Mouse (Mus musculus): Measurements from ENCODE around the gene Trip11. TPM values are rescaled to one million over a fixed set of nuclear protein-coding genes. Genes with fewer than 3 reads are reported as not detected.

Gene Trip11
- polyA plus RNA-seq, 2 experiments, result 2.2 to 6.1 TPM

DNA sequence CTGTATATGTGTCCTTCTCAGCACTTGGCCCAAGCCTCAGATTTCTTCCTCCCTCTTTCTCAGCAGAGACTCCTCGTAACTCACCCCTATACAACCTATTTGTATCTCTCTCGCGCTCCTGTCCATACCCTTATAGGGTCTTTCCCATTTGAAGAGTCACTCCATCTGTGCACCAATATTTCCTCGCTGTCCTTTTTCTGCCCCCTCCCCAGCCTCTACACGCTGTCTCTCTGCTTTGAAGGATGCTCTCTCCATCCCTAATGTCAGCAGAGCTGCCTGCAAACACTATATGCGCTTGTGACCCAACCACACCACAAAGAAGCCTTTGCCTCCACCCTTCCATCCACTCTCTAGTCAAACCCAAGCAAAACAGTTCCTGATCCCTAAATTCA lies 80.0 kb downstream of the Trip11 start:
- WGBS (ENCODE audit: insufficient replicate concordance), result 80% methylated on average over 6 of the region's 6 CpGs
- H3K4me2 ChIP-seq (ENCODE audit: low read depth), result no peak overlapping the region
- H3K27ac ChIP-seq, result no peak overlapping the region
- ATAC-seq (ENCODE audit: insufficient read depth), result no peak
- H3K4me3 ChIP-seq (ENCODE audit: insufficient read depth in 1 of 2, low read depth in 2 of 2, low read length in 2 of 2), result no peak overlapping the region
- no peaks in the 10 kb centered on the region for H3K4me1 ChIP-seq (replicated peaks; ENCODE audit: control insufficient read depth in 2 of 2, insufficient read depth in 2 of 2, low read length in 1 of 2)
- no peak overlapping the region for H3K9ac ChIP-seq (replicated peaks)
- no peaks in the 10 kb centered on the region for H3K27me3 ChIP-seq (ENCODE audit: control insufficient read depth, insufficient read depth, low read length)
- H3K9me3 ChIP-seq (ENCODE audit: control insufficient read depth, low read length), result no peaks in the 10 kb centered on the region
- TF ChIP-seq CTCF (IDR thresholded peaks at IDR 0.05; ENCODE audit: low read depth) (no peak), EP300 (IDR thresholded peaks at IDR 0.05; ENCODE audit: low read depth) (no peak)
- H3K36me3 ChIP-seq (replicated peaks; ENCODE audit: control insufficient read depth, insufficient read depth, low read depth), result peaks cover 1% of the 10 kb centered on the region
- DNase-seq (ENCODE audit: low read depth in 3 of 3, low spot score in 3 of 3), result no peak

DNA sequence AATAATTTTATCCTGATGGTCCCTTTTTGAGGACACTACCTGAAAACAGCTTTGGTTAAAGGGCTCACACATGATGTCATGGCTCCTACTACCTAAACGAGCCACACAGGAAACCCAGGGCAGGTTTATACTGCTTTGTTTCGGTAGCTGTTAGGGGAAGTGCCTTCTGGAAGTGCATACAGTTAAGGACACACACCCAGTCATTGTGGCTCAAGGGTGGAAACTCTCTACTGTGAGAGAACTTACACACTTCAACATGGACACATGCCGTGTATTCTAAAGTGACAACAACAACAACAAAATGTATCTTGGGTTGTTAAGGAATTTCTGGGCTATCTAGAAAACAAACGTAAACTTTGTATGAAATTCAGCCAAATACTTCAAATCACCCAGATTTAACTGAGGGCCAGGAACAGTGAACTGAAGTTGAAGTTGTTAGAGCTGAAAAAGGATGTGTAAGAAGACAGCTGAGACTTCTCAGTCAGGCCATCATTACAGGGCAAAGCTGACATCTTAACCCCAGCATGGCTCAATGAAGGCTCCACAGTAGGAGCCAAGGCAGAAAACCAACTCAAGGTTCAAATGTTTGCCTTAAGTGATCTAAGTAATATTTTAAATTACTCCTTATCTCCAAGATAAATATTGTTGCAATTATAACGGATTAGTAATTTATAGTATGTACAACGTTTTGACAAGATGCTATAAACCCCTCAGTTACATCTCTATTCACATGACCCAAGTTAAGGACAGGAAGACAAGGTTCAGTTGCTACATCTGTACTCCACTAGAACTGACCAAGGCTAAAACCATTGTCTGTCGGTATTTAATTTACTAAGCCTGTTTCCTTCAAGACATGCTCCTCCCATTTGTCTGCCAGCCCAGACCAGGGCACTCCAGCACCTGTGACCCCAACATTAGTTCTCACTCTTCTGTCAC lies 80.6 kb downstream of the Trip11 start:
- no peak overlapping the region for H3K27ac ChIP-seq
- H3K9me3 ChIP-seq (ENCODE audit: control insufficient read depth, low read length), result no peaks in the 10 kb centered on the region
- H3K4me3 ChIP-seq (ENCODE audit: insufficient read depth in 1 of 2, low read depth in 2 of 2, low read length in 2 of 2), result no peak overlapping the region
- ATAC-seq (ENCODE audit: insufficient read depth), result no peak
- no peaks in the 10 kb centered on the region for H3K4me1 ChIP-seq (replicated peaks; ENCODE audit: control insufficient read depth in 2 of 2, insufficient read depth in 2 of 2, low read length in 1 of 2)
- TF ChIP-seq CTCF (IDR thresholded peaks at IDR 0.05; ENCODE audit: low read depth), result no peak
- no peak for TF ChIP-seq EP300 (IDR thresholded peaks at IDR 0.05; ENCODE audit: low read depth)
- DNase-seq (ENCODE audit: low read depth in 3 of 3, low spot score in 3 of 3), result no peak
- H3K27me3 ChIP-seq (ENCODE audit: control insufficient read depth, insufficient read depth, low read length), result no peaks in the 10 kb centered on the region
- H3K36me3 ChIP-seq (replicated peaks; ENCODE audit: control insufficient read depth, insufficient read depth, low read depth), result no peaks in the 10 kb centered on the region; the same call in 1 of the 2 replicates
- 56% methylated on average over 7 of the region's 7 CpGs for WGBS (ENCODE audit: insufficient replicate concordance)
- no peak overlapping the region for H3K4me2 ChIP-seq (ENCODE audit: low read depth)
- H3K9ac ChIP-seq (replicated peaks), result no peak overlapping the region

DNA sequence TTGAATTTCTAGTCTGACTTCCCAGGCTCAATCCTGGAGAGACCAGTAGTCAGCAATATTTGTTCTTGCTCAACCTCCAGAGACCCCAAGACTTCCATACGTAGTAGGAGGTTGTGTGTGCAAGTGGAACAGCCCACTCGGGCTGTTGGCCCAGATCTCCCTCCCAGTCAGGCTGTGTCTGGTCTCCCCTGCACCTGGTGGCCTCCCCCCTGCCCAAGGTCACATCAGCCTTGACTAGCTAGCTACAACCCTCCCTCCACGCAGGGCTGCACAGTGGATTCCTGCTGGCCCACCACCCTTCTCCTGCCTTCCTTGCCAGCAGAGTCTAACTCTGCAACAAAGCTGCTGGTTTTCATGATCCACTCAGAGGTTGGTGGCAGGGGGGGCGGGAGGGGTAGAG lies 81.8 kb downstream of the Trip11 start:
- no peak for TF ChIP-seq EP300 (IDR thresholded peaks at IDR 0.05; ENCODE audit: low read depth)
- no peak for TF ChIP-seq CTCF (IDR thresholded peaks at IDR 0.05; ENCODE audit: low read depth)
- H3K36me3 ChIP-seq (replicated peaks; ENCODE audit: control insufficient read depth, insufficient read depth, low read depth), result no peaks in the 10 kb centered on the region
- DNase-seq (ENCODE audit: low read depth in 3 of 3, low spot score in 3 of 3) (no peak), ATAC-seq (ENCODE audit: insufficient read depth) (no peak)
- 57% methylated on average over 4 of the region's 4 CpGs for WGBS (ENCODE audit: insufficient replicate concordance)
- no peaks in the 10 kb centered on the region for H3K4me1 ChIP-seq (replicated peaks; ENCODE audit: control insufficient read depth in 2 of 2, insufficient read depth in 2 of 2, low read length in 1 of 2)
- H3K9me3 ChIP-seq (ENCODE audit: control insufficient read depth, low read length), result no peaks in the 10 kb centered on the region
- H3K9ac ChIP-seq (replicated peaks), result no peak overlapping the region
- no peaks in the 10 kb centered on the region for H3K27me3 ChIP-seq (ENCODE audit: control insufficient read depth, insufficient read depth, low read length)
- no peak overlapping the region for H3K4me3 ChIP-seq (ENCODE audit: insufficient read depth in 1 of 2, low read depth in 2 of 2, low read length in 2 of 2)
- H3K27ac ChIP-seq, result no peak overlapping the region
- H3K4me2 ChIP-seq (ENCODE audit: low read depth), result no peak overlapping the region

DNA sequence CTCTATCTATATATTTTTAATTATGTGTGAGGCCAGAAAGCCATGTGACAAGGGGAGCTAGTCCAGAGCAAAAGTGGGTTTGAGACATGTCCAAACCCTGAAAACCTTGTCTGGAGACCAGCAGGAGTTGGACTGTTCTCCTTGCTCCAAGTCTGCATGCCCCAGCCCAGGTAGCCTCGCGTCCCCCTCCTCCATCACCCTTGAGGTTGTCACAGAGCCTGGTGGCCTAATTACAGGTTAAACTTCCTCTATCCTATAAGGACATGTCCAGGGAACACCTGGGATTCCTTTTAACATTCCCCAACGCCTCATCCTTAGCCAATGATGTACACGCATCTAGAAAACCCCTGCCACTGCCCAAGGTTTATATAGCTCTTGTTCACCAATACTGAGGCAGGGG lies 89.9 kb downstream of the Trip11 start:
- WGBS (ENCODE audit: insufficient replicate concordance), result 68% methylated on average over 4 of the region's 4 CpGs
- no peak overlapping the region for H3K4me3 ChIP-seq (ENCODE audit: insufficient read depth in 1 of 2, low read depth in 2 of 2, low read length in 2 of 2)
- H3K9me3 ChIP-seq (ENCODE audit: control insufficient read depth, low read length), result no peaks in the 10 kb centered on the region
- DNase-seq (ENCODE audit: low read depth in 3 of 3, low spot score in 3 of 3) (no peak), ATAC-seq (ENCODE audit: insufficient read depth) (no peak)
- no peak overlapping the region for H3K4me2 ChIP-seq (ENCODE audit: low read depth)
- no peak overlapping the region for H3K9ac ChIP-seq (replicated peaks)
- TF ChIP-seq EP300 (IDR thresholded peaks at IDR 0.05; ENCODE audit: low read depth), result no peak
- no peak for TF ChIP-seq CTCF (IDR thresholded peaks at IDR 0.05; ENCODE audit: low read depth)
- no peaks in the 10 kb centered on the region for H3K36me3 ChIP-seq (replicated peaks; ENCODE audit: control insufficient read depth, insufficient read depth, low read depth)
- no peak overlapping the region for H3K27ac ChIP-seq
- H3K4me1 ChIP-seq (replicated peaks; ENCODE audit: control insufficient read depth in 2 of 2, insufficient read depth in 2 of 2, low read length in 1 of 2), result peaks cover 0 to 3% of the 10 kb centered on the region in 2 experiments; a peak in 2 of 4 replicates
- H3K27me3 ChIP-seq (ENCODE audit: control insufficient read depth, insufficient read depth, low read length), result peaks cover 10% of the 10 kb centered on the region

DNA sequence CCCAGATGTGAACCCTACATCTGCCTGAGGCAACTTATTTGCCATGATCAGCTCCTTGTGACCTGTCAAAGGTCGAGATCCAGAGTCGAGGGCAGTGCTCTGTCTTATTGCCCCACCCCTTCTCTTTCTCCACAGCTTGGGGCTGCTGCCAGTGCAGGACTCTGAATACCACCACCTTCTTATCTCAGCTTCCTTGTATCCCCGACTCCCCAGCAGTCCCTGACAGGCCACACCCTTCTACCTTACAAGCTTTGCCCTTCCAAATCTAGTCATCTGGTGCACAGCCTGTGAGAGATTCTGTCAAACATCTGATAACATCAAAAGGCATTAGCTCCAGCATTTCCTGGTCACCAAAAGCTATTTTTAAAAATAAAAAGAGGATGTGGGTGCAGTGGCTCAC lies 91.5 kb downstream of the Trip11 start:
- no peaks in the 10 kb centered on the region for H3K9me3 ChIP-seq (ENCODE audit: control insufficient read depth, low read length)
- DNase-seq (ENCODE audit: low read depth in 3 of 3, low spot score in 3 of 3) (no peak), ATAC-seq (ENCODE audit: insufficient read depth) (no peak)
- no peak overlapping the region for H3K4me3 ChIP-seq (ENCODE audit: insufficient read depth in 1 of 2, low read depth in 2 of 2, low read length in 2 of 2)
- TF ChIP-seq CTCF (IDR thresholded peaks at IDR 0.05; ENCODE audit: low read depth) (no peak), EP300 (IDR thresholded peaks at IDR 0.05; ENCODE audit: low read depth) (no peak)
- WGBS (ENCODE audit: insufficient replicate concordance), result 0% methylated on average over 3 of the region's 3 CpGs
- peaks cover 10% of the 10 kb centered on the region for H3K27me3 ChIP-seq (ENCODE audit: control insufficient read depth, insufficient read depth, low read length)
- peaks cover 0 to 3% of the 10 kb centered on the region in 2 experiments; a peak in 2 of 4 replicates for H3K4me1 ChIP-seq (replicated peaks; ENCODE audit: control insufficient read depth in 2 of 2, insufficient read depth in 2 of 2, low read length in 1 of 2)
- no peak overlapping the region for H3K4me2 ChIP-seq (ENCODE audit: low read depth)
- H3K9ac ChIP-seq (replicated peaks), result no peak overlapping the region
- H3K27ac ChIP-seq, result no peak overlapping the region
- no peaks in the 10 kb centered on the region for H3K36me3 ChIP-seq (replicated peaks; ENCODE audit: control insufficient read depth, insufficient read depth, low read depth)

Data from liver, embryonic 14.5 days (tissue).